Mouse (Mus musculus) spleen, adult 2 months (tissue): ENCODE data around the gene Noxo1.

Experiments
- CTCF ChIP-seq: fragments of 200-500 bp; IDR thresholded peaks from 2 replicates; pipeline ENCODE4 v1.5.1; 2011; ENCODE audit warnings: mild to moderate bottlenecking, inconsistent platforms; ENCODE audit not compliant: insufficient read depth, insufficient read length, insufficient replicate concordance; ENCODE audit errors: extremely low read depth
- POLR2A ChIP-seq: fragments of 200-500 bp; IDR thresholded peaks from 2 replicates; pipeline ENCODE4 v1.6.1; 2011; ENCODE audit warnings: low read depth, low read length, inconsistent platforms

DNA sequence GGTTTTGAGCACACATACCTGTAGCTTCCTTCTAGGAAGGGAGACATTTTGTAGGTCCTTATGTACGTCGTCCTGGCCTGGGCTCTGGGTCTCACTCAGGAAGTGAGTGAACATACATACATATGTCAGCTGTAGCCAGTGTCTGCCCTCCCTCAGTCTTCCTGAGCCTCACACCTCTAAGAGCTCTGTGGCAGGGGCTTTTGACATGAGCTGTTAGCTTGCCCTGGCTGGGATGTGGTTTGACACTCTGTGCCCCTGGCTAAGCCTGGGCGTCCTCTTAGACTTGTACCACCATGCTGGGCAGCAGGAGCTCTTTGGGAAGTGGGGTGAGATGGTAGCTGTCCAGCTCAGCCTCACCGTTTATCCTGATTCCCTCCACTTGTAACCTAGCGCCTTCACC lies 24.7 kb upstream of the Noxo1 start:
- no peak for TF ChIP-seq CTCF
- TF ChIP-seq POLR2A = no peak
